Mouse (Mus musculus) testis, adult 2 months (tissue): ENCODE measurements around the gene Gfm1. TPM values are rescaled to one million over a fixed set of nuclear protein-coding genes. Genes with fewer than 3 reads are reported as not detected.

ENCODE experiments used
- H3K27ac ChIP-seq: fragments of 200-500 bp; 2 replicates; pipeline ENCODE4 v1.5.1; 2012; ENCODE audit warnings: low read depth, low read length; ENCODE audit not compliant: control insufficient read depth, insufficient read depth
- H3K27me3 ChIP-seq: fragments of 200-500 bp; 2 replicates; pipeline ENCODE4 v1.6.1; 2012; ENCODE audit warnings: mild to moderate bottlenecking, low read length, moderate library complexity; ENCODE audit not compliant: control insufficient read depth, insufficient read depth
- H3K36me3 ChIP-seq: fragments of 200-500 bp; 2 replicates; pipeline ENCODE4 v1.6.1; 2012; ENCODE audit warnings: mild to moderate bottlenecking, low read length; ENCODE audit not compliant: control insufficient read depth, insufficient read depth
- H3K4me1 ChIP-seq: fragments of 200-500 bp; 2 replicates; pipeline ENCODE4 v1.6.1; 2012; ENCODE audit warnings: low read length; ENCODE audit not compliant: control insufficient read depth, insufficient read depth
- H3K4me3 ChIP-seq: fragments of 200-500 bp; 2 replicates; pipeline ENCODE4 v1.5.1; 2012; ENCODE audit warnings: low read depth, mild to moderate bottlenecking, low read length, moderate library complexity, mixed read lengths; ENCODE audit not compliant: control insufficient read depth
- CTCF ChIP-seq: fragments of 200-500 bp; IDR thresholded peaks from 2 replicates; pipeline ENCODE4 v1.5.1; 2012; ENCODE audit warnings: low read depth, mild to moderate bottlenecking, inconsistent platforms, low read length, moderate library complexity; ENCODE audit not compliant: control insufficient read depth, insufficient read depth, insufficient replicate concordance
- POLR2A ChIP-seq: fragments of 200-500 bp; IDR thresholded peaks from 2 replicates; pipeline ENCODE4 v1.6.1; 2012; ENCODE audit warnings: low read depth, mild to moderate bottlenecking, inconsistent platforms, low read length, moderate library complexity; ENCODE audit not compliant: control insufficient read depth
- polyA plus RNA-seq: library from polyadenylated mRNA; depleted of rRNA; stranded (reverse); fragments of >200 nt; gene quantifications from 2 replicates; pipeline ENCODE4 v1.2.3, GENCODE M21; 2012; rRNA removed

The Gfm1 gene
- polyA plus RNA-seq, 1 experiment = 10.6 TPM

- Histone ChIP-seq H3K27me3 (no peaks in the 10 kb centered on the region), H3K27ac (no peak overlapping the region), H3K36me3 (no peaks in the 10 kb centered on the region), H3K4me1 (peaks cover 15% of the 10 kb centered on the region), H3K4me3 (peak overlapping the region; percentile 64)
- TF ChIP-seq CTCF = no peak
- TF ChIP-seq POLR2A = no peak
These were observed 84.9 kb downstream of the Gfm1 start for GRCm38 (mm10) chr3:67514801-67515273.

DNA sequence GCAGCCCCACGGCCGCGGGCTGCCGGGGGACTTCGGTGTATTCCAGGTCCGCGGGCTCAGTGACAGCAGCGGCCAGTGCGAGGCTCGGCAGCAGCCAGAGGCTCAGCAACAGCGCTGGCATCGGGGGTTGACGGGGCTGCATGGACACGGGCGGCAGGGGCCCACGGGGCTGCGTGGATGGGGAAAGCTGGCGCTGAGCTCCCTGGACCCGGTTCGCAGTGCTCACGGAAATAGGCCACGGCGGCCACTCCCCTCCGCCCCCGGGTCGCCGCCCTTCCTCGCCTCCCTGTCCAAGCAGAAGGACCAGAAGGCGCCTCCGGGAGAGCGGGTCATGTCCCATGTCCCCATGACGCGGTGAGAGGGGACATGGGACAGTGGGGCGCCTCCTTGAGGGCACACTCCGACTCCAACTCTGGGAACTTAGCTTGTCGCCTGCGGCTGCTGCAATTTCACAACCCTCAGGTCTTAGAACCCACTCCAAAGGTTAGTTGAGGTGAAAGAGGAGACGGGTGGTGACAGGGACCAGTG is 85.4 kb downstream of the Gfm1 start, which contains the start of gene Rarres1:
Gene Rarres1 (minus strand): TSS at position 250 of the 528 bp plus-strand sequence.
- Histone ChIP-seq H3K27ac (no peak within 1 kb of the TSS), H3K4me1 (peaks cover 15% of the 10 kb centered on the region), H3K36me3 (no peaks in the 10 kb centered on the region), H3K27me3 (no peaks in the 10 kb centered on the region), H3K4me3 (peak within 1 kb of the TSS; percentile 64)
- TF ChIP-seq POLR2A (no peak), CTCF (no peak)

DNA sequence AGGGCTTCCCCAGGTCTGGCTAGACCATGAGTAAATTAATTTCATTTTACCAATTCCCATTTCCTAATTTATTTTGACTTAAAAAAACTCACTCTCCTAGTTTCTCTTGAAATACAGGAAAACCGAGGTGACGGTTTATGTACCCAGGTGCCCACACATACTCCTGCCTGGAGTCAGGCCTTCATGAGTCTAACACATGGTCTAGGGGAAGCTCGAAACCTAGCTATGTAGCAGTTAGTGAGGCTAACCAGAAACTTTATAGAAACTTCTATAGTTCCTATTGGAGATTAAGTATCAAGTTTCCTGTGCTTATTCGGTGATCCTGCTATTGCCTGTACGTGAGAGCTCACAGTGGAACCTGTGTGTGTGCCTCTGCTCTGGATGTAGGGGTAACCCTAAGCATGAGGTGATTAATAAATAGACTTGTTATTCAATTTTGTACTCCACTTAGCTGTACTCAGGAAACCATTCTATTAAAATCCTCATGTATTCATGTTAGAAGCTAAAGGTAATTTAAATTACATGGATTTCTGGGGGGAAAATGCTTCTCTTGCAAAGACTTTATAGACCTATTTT is 90.8 kb downstream of the Gfm1 start:
- peaks cover 2% of the 10 kb centered on the region for H3K4me1 ChIP-seq
- no peaks in the 10 kb centered on the region for H3K27me3 ChIP-seq
- no peak overlapping the region for H3K4me3 ChIP-seq
- no peak overlapping the region for H3K27ac ChIP-seq
- no peak for TF ChIP-seq CTCF
- TF ChIP-seq POLR2A = no peak
- no peaks in the 10 kb centered on the region for H3K36me3 ChIP-seq

GRCm38 (mm10) chr3:67522709-67523108 is 92.8 kb downstream of the Gfm1 start:
- H3K27me3 ChIP-seq = no peaks in the 10 kb centered on the region
- H3K36me3 ChIP-seq = no peaks in the 10 kb centered on the region

DNA sequence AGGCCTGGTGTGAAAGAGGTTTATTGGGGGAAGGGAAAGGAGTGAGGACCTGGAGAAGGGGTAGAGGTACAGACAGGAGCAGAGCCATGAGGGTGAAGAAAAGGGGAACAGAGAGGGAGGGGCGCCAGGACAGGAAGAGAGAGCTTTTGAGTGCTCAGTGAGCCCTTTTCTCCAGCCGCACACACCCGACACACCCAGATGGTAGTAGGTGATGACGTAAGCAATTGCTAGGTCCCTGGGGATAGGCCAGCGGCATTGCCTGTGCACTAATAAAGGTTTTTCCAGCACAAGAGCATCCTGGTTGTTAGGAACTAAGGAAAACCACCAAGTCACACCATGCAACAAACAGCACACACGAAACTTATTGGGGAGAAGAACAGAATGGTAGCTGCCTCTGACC is 94.9 kb downstream of the Gfm1 start:
- no peak for TF ChIP-seq CTCF
- TF ChIP-seq POLR2A = no peak
- Histone ChIP-seq H3K4me1 (no peaks in the 10 kb centered on the region; the same call in 1 of the 2 replicates), H3K36me3 (no peaks in the 10 kb centered on the region), H3K27me3 (no peaks in the 10 kb centered on the region), H3K4me3 (no peak overlapping the region), H3K27ac (no peak overlapping the region)

More at GRCm38 (mm10) chr3:67522709-67523108, 92.8 kb downstream of the Gfm1 start:
- no peak overlapping the region for H3K4me3 ChIP-seq
- TF ChIP-seq CTCF (no peak), POLR2A (no peak)
- H3K27ac ChIP-seq = no peak overlapping the region
- H3K4me1 ChIP-seq = no peaks in the 10 kb centered on the region

Other genes with a start within 250 kb of the Gfm1 start
- 342 and 406 TPM in 2 replicates for gene Mlf1, start 56.0 kb upstream of the Gfm1 start, polyA plus RNA-seq
- not detected in 2 replicates for gene Gm17402, start 54.9 kb upstream of the Gfm1 start, polyA plus RNA-seq
- gene Lxn, start 33.8 kb downstream of the Gfm1 start, polyA plus RNA-seq = 16.6 and 24.6 TPM in 2 replicates
- gene Rarres1, start 85.4 kb downstream of the Gfm1 start, polyA plus RNA-seq = 3.8 and 5.1 TPM in 2 replicates
- 6.5 and 7.8 TPM in 2 replicates for gene Mfsd1, start 152.6 kb downstream of the Gfm1 start, polyA plus RNA-seq